Mouse (Mus musculus): Measurements from ENCODE around the gene Syt1. TPM values are rescaled to one million over a fixed set of nuclear protein-coding genes. Genes with fewer than 3 reads are reported as not detected.
A peak's percentile ranks its signal among the peaks of the same experiment; 100 is the strongest.

Syt1 gene
- 0.27 and 0.47 TPM in 2 replicates for polyA plus RNA-seq (2011; ENCODE audit: insufficient read length, low read depth, missing spikeins)

- TF ChIP-seq POLR2A (IDR thresholded peaks at IDR 0.05; ENCODE audit: low read depth, low read length) = no peak
- no peak for TF ChIP-seq CTCF (IDR thresholded peaks at IDR 0.05; ENCODE audit: borderline replicate concordance, insufficient read depth, low read length)
- Histone ChIP-seq H3K4me1 (ENCODE audit: control insufficient read depth, insufficient read depth, low read length) (no peaks in the 10 kb centered on the region), H3K4me3 (ENCODE audit: insufficient read depth, low read length) (peak within 1 kb of the TSS; percentile 52), H3K27ac (ENCODE audit: insufficient read depth, low read length) (no peak within 1 kb of the TSS)
These were observed at the start of gene Syt1 for GRCm38 (mm10) chr10:109010241-109011193. TSS of gene Syt1 (minus strand) at chr10:109010982.

GRCm38 (mm10) chr10:109056500-109056899 lies 45.7 kb upstream of the Syt1 start:
- TF ChIP-seq CTCF (IDR thresholded peaks at IDR 0.05; ENCODE audit: borderline replicate concordance, insufficient read depth, low read length) (no peak), POLR2A (IDR thresholded peaks at IDR 0.05; ENCODE audit: low read depth, low read length) (no peak)
- H3K27ac ChIP-seq (ENCODE audit: insufficient read depth, low read length) = no peak overlapping the region
- no peak overlapping the region for H3K4me3 ChIP-seq (ENCODE audit: insufficient read depth, low read length)
- no peaks in the 10 kb centered on the region for H3K4me1 ChIP-seq (ENCODE audit: control insufficient read depth, insufficient read depth, low read length)

GRCm38 (mm10) chr10:109047537-109047936 lies 36.8 kb upstream of the Syt1 start:
- no peak overlapping the region for H3K27ac ChIP-seq (ENCODE audit: insufficient read depth, low read length)

GRCm38 (mm10) chr10:109046988-109047387 lies 36.2 kb upstream of the Syt1 start:
- no peak overlapping the region for H3K27ac ChIP-seq (ENCODE audit: insufficient read depth, low read length)
- no peak overlapping the region for H3K4me3 ChIP-seq (ENCODE audit: insufficient read depth, low read length)
- TF ChIP-seq POLR2A (IDR thresholded peaks at IDR 0.05; ENCODE audit: low read depth, low read length) = no peak
- TF ChIP-seq CTCF (IDR thresholded peaks at IDR 0.05; ENCODE audit: borderline replicate concordance, insufficient read depth, low read length) = no peak
- no peaks in the 10 kb centered on the region for H3K4me1 ChIP-seq (ENCODE audit: control insufficient read depth, insufficient read depth, low read length)

More at GRCm38 (mm10) chr10:109047537-109047936, 36.8 kb upstream of the Syt1 start:
- H3K4me3 ChIP-seq (ENCODE audit: insufficient read depth, low read length) = no peak overlapping the region
- no peak for TF ChIP-seq POLR2A (IDR thresholded peaks at IDR 0.05; ENCODE audit: low read depth, low read length)
- TF ChIP-seq CTCF (IDR thresholded peaks at IDR 0.05; ENCODE audit: borderline replicate concordance, insufficient read depth, low read length) = no peak
- H3K4me1 ChIP-seq (ENCODE audit: control insufficient read depth, insufficient read depth, low read length) = no peaks in the 10 kb centered on the region

- no peak for TF ChIP-seq CTCF (IDR thresholded peaks at IDR 0.05; ENCODE audit: borderline replicate concordance, insufficient read depth, low read length)
- no peak for TF ChIP-seq POLR2A (IDR thresholded peaks at IDR 0.05; ENCODE audit: low read depth, low read length)
- Histone ChIP-seq H3K4me3 (ENCODE audit: insufficient read depth, low read length) (peak overlapping the region; percentile 52), H3K27ac (ENCODE audit: insufficient read depth, low read length) (no peak overlapping the region), H3K4me1 (ENCODE audit: control insufficient read depth, insufficient read depth, low read length) (no peaks in the 10 kb centered on the region)
These were observed 714 bp upstream of the Syt1 start for GRCm38 (mm10) chr10:109011226-109012165.

- Histone ChIP-seq H3K27ac (ENCODE audit: insufficient read depth, low read length) (no peak overlapping the region), H3K4me1 (ENCODE audit: control insufficient read depth, insufficient read depth, low read length) (no peaks in the 10 kb centered on the region), H3K4me3 (ENCODE audit: insufficient read depth, low read length) (no peak overlapping the region)
- TF ChIP-seq POLR2A (IDR thresholded peaks at IDR 0.05; ENCODE audit: low read depth, low read length) = no peak
- TF ChIP-seq CTCF (IDR thresholded peaks at IDR 0.05; ENCODE audit: borderline replicate concordance, insufficient read depth, low read length) = no peak
These were observed 951 bp downstream of the Syt1 start for GRCm38 (mm10) chr10:109009831-109010230.

- Histone ChIP-seq H3K4me1 (ENCODE audit: control insufficient read depth, insufficient read depth, low read length) (no peaks in the 10 kb centered on the region), H3K4me3 (ENCODE audit: insufficient read depth, low read length) (no peak overlapping the region), H3K27ac (ENCODE audit: insufficient read depth, low read length) (no peak overlapping the region)
- no peak for TF ChIP-seq POLR2A (IDR thresholded peaks at IDR 0.05; ENCODE audit: low read depth, low read length)
- TF ChIP-seq CTCF (IDR thresholded peaks at IDR 0.05; ENCODE audit: borderline replicate concordance, insufficient read depth, low read length) = no peak
These were observed 2.3 kb downstream of the Syt1 start for GRCm38 (mm10) chr10:109008456-109008855.

GRCm38 (mm10) chr10:109003482-109003881 lies 7.3 kb downstream of the Syt1 start:
- Histone ChIP-seq H3K27ac (ENCODE audit: insufficient read depth, low read length) (no peak overlapping the region), H3K4me1 (ENCODE audit: control insufficient read depth, insufficient read depth, low read length) (no peaks in the 10 kb centered on the region), H3K4me3 (ENCODE audit: insufficient read depth, low read length) (no peak overlapping the region)
- TF ChIP-seq POLR2A (IDR thresholded peaks at IDR 0.05; ENCODE audit: low read depth, low read length) (no peak), CTCF (IDR thresholded peaks at IDR 0.05; ENCODE audit: borderline replicate concordance, insufficient read depth, low read length) (no peak)

- H3K4me1 ChIP-seq (ENCODE audit: control insufficient read depth, insufficient read depth, low read length) = no peaks in the 10 kb centered on the region
- no peak overlapping the region for H3K4me3 ChIP-seq (ENCODE audit: insufficient read depth, low read length)
- no peak overlapping the region for H3K27ac ChIP-seq (ENCODE audit: insufficient read depth, low read length)
- TF ChIP-seq POLR2A (IDR thresholded peaks at IDR 0.05; ENCODE audit: low read depth, low read length) = no peak
- TF ChIP-seq CTCF (IDR thresholded peaks at IDR 0.05; ENCODE audit: borderline replicate concordance, insufficient read depth, low read length) = no peak
These were observed 23.5 kb downstream of the Syt1 start for GRCm38 (mm10) chr10:108987250-108987649.

Measured in embryonic fibroblast, embryonic 13.5 days (primary cell).